Mouse (Mus musculus) midbrain, embryonic 13.5 days (tissue): ENCODE results near the gene Rab6a. TPM values are rescaled to one million over a fixed set of nuclear protein-coding genes. Genes with fewer than 3 reads are reported as not detected.

Source experiments
- ATAC-seq: fragments of 200-750 bp; cut with Nextera tagmentation; 2 replicates; pipeline ENCODE4 v1.8.0; 2017; ENCODE audit warnings: mild to moderate bottlenecking, moderate TSS enrichment, moderate library complexity
- H3K27ac ChIP-seq: fragments of 300-500 bp; sonication (generic); 2 replicates; pipeline ENCODE4 v1.5.1; 2015; ENCODE audit warnings: inconsistent platforms, mild to moderate bottlenecking, moderate library complexity
- H3K27me3 ChIP-seq: fragments of 300-500 bp; sonication (generic); 2 replicates; pipeline ENCODE4 v1.6.1; 2015; ENCODE audit warnings: mild to moderate bottlenecking, inconsistent platforms
- H3K36me3 ChIP-seq: fragments of 300-500 bp; sonication (generic); 2 replicates; pipeline ENCODE4 v1.6.1; 2015; ENCODE audit warnings: mild to moderate bottlenecking, inconsistent platforms
- H3K4me1 ChIP-seq: fragments of 300-500 bp; sonication (generic); replicated peaks from 2 replicates; pipeline ENCODE4 v1.6.1; 2015; ENCODE audit warnings: inconsistent platforms
- H3K4me2 ChIP-seq: fragments of 300-500 bp; sonication (generic); replicated peaks from 2 replicates; pipeline ENCODE4 v1.6.1; 2015; ENCODE audit warnings: moderate library complexity, mild to moderate bottlenecking, inconsistent platforms
- H3K4me3 ChIP-seq: fragments of 300-500 bp; sonication (generic); replicated peaks from 2 replicates; pipeline ENCODE4 v1.5.1; 2015; ENCODE audit warnings: mild to moderate bottlenecking, inconsistent platforms
- H3K9ac ChIP-seq: fragments of 300-500 bp; sonication (generic); replicated peaks from 2 replicates; pipeline ENCODE4 v1.6.1; 2015; ENCODE audit warnings: mild to moderate bottlenecking, inconsistent platforms
- H3K9me3 ChIP-seq: fragments of 300-500 bp; sonication (generic); 2 replicates; pipeline ENCODE4 v1.6.1; 2016; ENCODE audit warnings: mild to moderate bottlenecking, inconsistent platforms
- WGBS: fragments of 180-500 bp; shearing (Covaris S2); methylation state at CpG from one replicate; pipeline ENCODE4 v1.1.7; 2015; 5-methylcytosine and 5-hydroxymethylcytosine counted together
- polyA plus RNA-seq: library from polyadenylated mRNA; unstranded; fragments of >200 nt; fragmentation: Nextera tagmentation; extraction: Ambion mirVana; gene quantifications from 2 replicates; pipeline ENCODE4 v1.2.1, GENCODE M21; 2015

The Rab6a gene
- polyA plus RNA-seq, 1 experiment from 2014 or later: 199 TPM

GRCm38 (mm10) chr7:100589816-100590215, 17.4 kb upstream of the Rab6a start:
- Histone ChIP-seq H3K9me3 (no peaks in the 10 kb centered on the region), H3K9ac (no peak overlapping the region), H3K27me3 (no peaks in the 10 kb centered on the region), H3K4me2 (no peak overlapping the region), H3K4me1 (no peaks in the 10 kb centered on the region), H3K27ac (no peak overlapping the region), H3K4me3 (no peak overlapping the region), H3K36me3 (no peaks in the 10 kb centered on the region)
- WGBS: 80% methylated on average over 1 of the region's 1 CpGs
- no peak for ATAC-seq

- ATAC-seq: peak; percentile 55
- Histone ChIP-seq H3K4me3 (peak overlapping the region; percentile 53), H3K27me3 (no peaks in the 10 kb centered on the region), H3K9ac (peak overlapping the region; percentile 66), H3K9me3 (no peaks in the 10 kb centered on the region), H3K27ac (peak overlapping the region; percentile 85), H3K36me3 (no peaks in the 10 kb centered on the region), H3K4me2 (peak overlapping the region; percentile 64), H3K4me1 (no peaks in the 10 kb centered on the region)
- 45% methylated on average over 7 of the region's 7 CpGs for WGBS
Measured at GRCm38 (mm10) chr7:100590504-100590844, 16.7 kb upstream of the Rab6a start.

GRCm38 (mm10) chr7:100590845-100591521, 16.2 kb upstream of the Rab6a start:
- ATAC-seq: peak; percentile 97
- no peaks in the 10 kb centered on the region for H3K27me3 ChIP-seq
- under 1% methylated on average over 17 of the region's 20 CpGs for WGBS
- peak overlapping the region; percentile 53 for H3K4me3 ChIP-seq
- H3K4me1 ChIP-seq: no peaks in the 10 kb centered on the region
- H3K36me3 ChIP-seq: no peaks in the 10 kb centered on the region
- H3K27ac ChIP-seq: peak overlapping the region; percentile 85
- H3K4me2 ChIP-seq: peak overlapping the region; percentile 64
- no peaks in the 10 kb centered on the region for H3K9me3 ChIP-seq
- H3K9ac ChIP-seq: peak overlapping the region; percentile 66

- H3K9ac ChIP-seq: peak overlapping the region; percentile 66
- H3K4me1 ChIP-seq: no peaks in the 10 kb centered on the region
- H3K36me3 ChIP-seq: no peaks in the 10 kb centered on the region
- peak overlapping the region; percentile 64 for H3K4me2 ChIP-seq
- peak overlapping the region; percentile 85 for H3K27ac ChIP-seq
- H3K4me3 ChIP-seq: peak overlapping the region; percentile 53
- H3K9me3 ChIP-seq: no peaks in the 10 kb centered on the region
- no peaks in the 10 kb centered on the region for H3K27me3 ChIP-seq
- no peak; the same call in 1 of the 2 replicates for ATAC-seq
- WGBS: 6% methylated on average over 2 of the region's 2 CpGs
Measured at GRCm38 (mm10) chr7:100591522-100591852, 15.7 kb upstream of the Rab6a start.

GRCm38 (mm10) chr7:100593349-100593748, 13.9 kb upstream of the Rab6a start:
- Histone ChIP-seq H3K4me1 (no peaks in the 10 kb centered on the region), H3K36me3 (no peaks in the 10 kb centered on the region), H3K9me3 (no peaks in the 10 kb centered on the region), H3K4me3 (no peak overlapping the region), H3K27ac (no peak overlapping the region), H3K27me3 (no peaks in the 10 kb centered on the region), H3K9ac (no peak overlapping the region), H3K4me2 (no peak overlapping the region)
- no peak for ATAC-seq

GRCm38 (mm10) chr7:100600211-100600610, 7.0 kb upstream of the Rab6a start:
- H3K9ac ChIP-seq: no peak overlapping the region
- no peaks in the 10 kb centered on the region for H3K36me3 ChIP-seq
- H3K4me1 ChIP-seq: no peaks in the 10 kb centered on the region
- no peak for ATAC-seq
- 87% methylated on average over 5 of the region's 5 CpGs for WGBS
- H3K27me3 ChIP-seq: peaks cover 9% of the 10 kb centered on the region
- no peak overlapping the region for H3K4me2 ChIP-seq
- H3K27ac ChIP-seq: no peak overlapping the region
- peaks cover 3% of the 10 kb centered on the region; the same call in 1 of the 2 replicates for H3K9me3 ChIP-seq
- no peak overlapping the region for H3K4me3 ChIP-seq

GRCm38 (mm10) chr7:100608130-100608741, 1.0 kb downstream of the Rab6a start, which contains the start of gene Mrpl48:
TSS of gene Mrpl48 (minus strand) at chr7:100608301.
- H3K27me3 ChIP-seq: peaks cover 9% of the 10 kb centered on the region; the same call in 1 of the 2 replicates
- H3K4me1 ChIP-seq: peaks cover 20% of the 10 kb centered on the region
- H3K4me3 ChIP-seq: peak within 1 kb of the TSS; percentile 99
- H3K36me3 ChIP-seq: no peaks in the 10 kb centered on the region
- WGBS: under 1% methylated on average over 43 of the region's 43 CpGs
- H3K9me3 ChIP-seq: no peaks in the 10 kb centered on the region
- peak within 1 kb of the TSS; percentile 99 for H3K27ac ChIP-seq
- peak; percentile 55 for ATAC-seq
- H3K9ac ChIP-seq: peak within 1 kb of the TSS; percentile 100
- peak within 1 kb of the TSS; percentile 72 for H3K4me2 ChIP-seq

- ATAC-seq: no peak
- H3K27me3 ChIP-seq: peaks cover 9% of the 10 kb centered on the region; the same call in 1 of the 2 replicates
- 32% methylated on average over 4 of the region's 4 CpGs for WGBS
Measured at GRCm38 (mm10) chr7:100608910-100609309, 1.7 kb downstream of the Rab6a start.

GRCm38 (mm10) chr7:100616121-100616857, 9.1 kb downstream of the Rab6a start:
- Histone ChIP-seq H3K9me3 (no peaks in the 10 kb centered on the region), H3K9ac (no peak overlapping the region), H3K4me1 (no peaks in the 10 kb centered on the region), H3K36me3 (no peaks in the 10 kb centered on the region), H3K4me3 (no peak overlapping the region), H3K4me2 (no peak overlapping the region), H3K27me3 (no peaks in the 10 kb centered on the region), H3K27ac (no peak overlapping the region)
- 94% methylated on average over 4 of the region's 4 CpGs for WGBS
- no peak for ATAC-seq

More at GRCm38 (mm10) chr7:100608910-100609309, 1.7 kb downstream of the Rab6a start:
- Histone ChIP-seq H3K27ac (peak overlapping the region; percentile 99), H3K9me3 (no peaks in the 10 kb centered on the region), H3K9ac (peak overlapping the region; percentile 100), H3K4me3 (peak overlapping the region; percentile 99), H3K4me1 (peaks cover 20% of the 10 kb centered on the region), H3K4me2 (peak overlapping the region; percentile 72), H3K36me3 (no peaks in the 10 kb centered on the region)

- Histone ChIP-seq H3K4me2 (no peak overlapping the region), H3K27me3 (no peaks in the 10 kb centered on the region), H3K9ac (no peak overlapping the region), H3K27ac (no peak overlapping the region), H3K4me1 (peaks cover 7% of the 10 kb centered on the region; the same call in 1 of the 2 replicates), H3K36me3 (0 out of 2 replicates have a peak, but pooled peaks cover 2% of the 10 kb centered on the region), H3K9me3 (no peaks in the 10 kb centered on the region), H3K4me3 (no peak overlapping the region)
- WGBS: 89% methylated on average over 2 of the region's 2 CpGs
- no peak for ATAC-seq
Measured at GRCm38 (mm10) chr7:100622277-100622676, 15.1 kb downstream of the Rab6a start.

- peaks cover 7% of the 10 kb centered on the region; the same call in 1 of the 2 replicates for H3K4me1 ChIP-seq
- 65% methylated on average over 3 of the region's 3 CpGs for WGBS
- H3K4me2 ChIP-seq: no peak overlapping the region
- no peak for ATAC-seq
- H3K36me3 ChIP-seq: 0 out of 2 replicates have a peak, but pooled peaks cover 5% of the 10 kb centered on the region
- H3K27ac ChIP-seq: no peak overlapping the region
- no peaks in the 10 kb centered on the region for H3K27me3 ChIP-seq
- no peak overlapping the region for H3K9ac ChIP-seq
- no peaks in the 10 kb centered on the region for H3K9me3 ChIP-seq
- H3K4me3 ChIP-seq: no peak overlapping the region
Measured at GRCm38 (mm10) chr7:100624538-100624937, 17.3 kb downstream of the Rab6a start.

- Histone ChIP-seq H3K4me1 (no peaks in the 10 kb centered on the region), H3K4me3 (no peak overlapping the region), H3K27ac (no peak overlapping the region), H3K36me3 (peaks cover 30% of the 10 kb centered on the region), H3K27me3 (no peaks in the 10 kb centered on the region), H3K9me3 (no peaks in the 10 kb centered on the region), H3K9ac (no peak overlapping the region), H3K4me2 (no peak overlapping the region)
- no peak for ATAC-seq
- WGBS: 8% methylated on average over 1 of the region's 1 CpGs
Measured at GRCm38 (mm10) chr7:100637657-100638056, 30.4 kb downstream of the Rab6a start.
